Mouse (Mus musculus) hindlimb bud, embryonic 11.5 days (tissue): Measurements from ENCODE around the gene Gm49369.
"Not testable (repeated sequence)": the region's sequence is repeated elsewhere in the genome, so short reads cannot be mapped to it uniquely, and the experiment has no call there.

ENCODE experiments used
- DNase-seq: peaks from one replicate; pipeline ENCODE4 v3.0.0-alpha.2; 2012; ENCODE audit warnings: low read depth, low spot score; ENCODE audit errors: extremely low spot score

Gm49369 gene

DNA sequence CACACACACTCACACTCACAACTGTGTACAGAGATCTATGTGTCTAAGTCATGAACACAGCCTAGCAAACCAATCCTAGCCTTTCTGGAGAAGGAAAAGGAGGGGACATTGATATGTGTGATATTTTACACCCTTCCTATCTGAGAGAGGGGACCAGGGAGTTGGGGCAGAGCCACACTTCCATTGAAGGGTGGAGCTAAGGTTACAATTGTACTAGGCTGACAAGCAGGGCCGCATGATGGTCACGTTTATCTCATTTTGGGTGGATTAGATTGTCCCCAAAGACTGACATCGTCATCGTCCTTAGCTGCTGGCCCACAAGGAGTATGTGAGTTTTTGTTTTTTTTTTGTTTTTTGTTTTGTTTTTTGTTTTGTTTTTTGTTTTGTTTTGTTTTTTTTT, 51.2 kb downstream of the Gm49369 start:
- no peak for DNase-seq

DNA sequence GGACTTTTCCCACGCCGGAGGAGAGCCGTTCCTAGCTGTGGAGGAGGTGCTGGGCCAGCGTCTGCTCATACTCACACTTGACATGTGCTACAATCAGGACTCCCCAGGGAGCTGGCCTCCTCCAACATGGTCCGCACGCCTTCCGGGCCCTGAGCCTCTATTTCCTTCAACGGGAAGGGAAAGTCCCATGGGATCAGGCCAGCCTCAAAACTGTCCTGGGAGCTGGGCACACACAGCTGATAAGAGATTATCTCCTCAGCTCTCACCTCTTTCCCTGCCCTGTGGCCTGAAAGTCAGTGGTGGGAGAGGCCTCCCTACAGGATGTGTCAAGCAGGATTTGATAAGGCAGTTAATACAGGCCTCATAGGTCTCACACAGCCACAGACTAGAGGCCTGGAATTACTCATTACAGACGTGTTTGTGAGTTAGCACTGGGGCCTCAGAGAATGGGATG, 52.2 kb downstream of the Gm49369 start:
- no peak for DNase-seq

DNA sequence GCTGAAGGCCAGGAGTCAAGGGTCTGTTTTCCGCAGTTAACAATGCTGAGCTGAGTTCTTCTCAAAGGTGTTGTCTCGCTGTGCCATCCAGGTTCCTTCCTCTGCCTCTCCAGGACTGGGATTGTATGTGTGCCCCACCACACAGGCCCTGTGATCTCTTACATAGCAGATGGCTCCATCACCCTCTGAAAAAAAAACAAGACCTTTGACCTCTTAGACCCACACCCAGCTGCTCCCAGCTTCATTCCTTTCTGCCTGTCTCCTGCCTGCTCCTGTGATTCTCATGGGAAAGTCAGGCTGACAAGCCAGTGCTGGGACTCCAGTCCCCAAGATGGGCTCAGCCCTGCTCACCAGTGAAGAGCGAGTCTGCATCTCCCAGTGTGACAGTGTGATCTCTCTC, 54.0 kb downstream of the Gm49369 start:
- no peak for DNase-seq

DNA sequence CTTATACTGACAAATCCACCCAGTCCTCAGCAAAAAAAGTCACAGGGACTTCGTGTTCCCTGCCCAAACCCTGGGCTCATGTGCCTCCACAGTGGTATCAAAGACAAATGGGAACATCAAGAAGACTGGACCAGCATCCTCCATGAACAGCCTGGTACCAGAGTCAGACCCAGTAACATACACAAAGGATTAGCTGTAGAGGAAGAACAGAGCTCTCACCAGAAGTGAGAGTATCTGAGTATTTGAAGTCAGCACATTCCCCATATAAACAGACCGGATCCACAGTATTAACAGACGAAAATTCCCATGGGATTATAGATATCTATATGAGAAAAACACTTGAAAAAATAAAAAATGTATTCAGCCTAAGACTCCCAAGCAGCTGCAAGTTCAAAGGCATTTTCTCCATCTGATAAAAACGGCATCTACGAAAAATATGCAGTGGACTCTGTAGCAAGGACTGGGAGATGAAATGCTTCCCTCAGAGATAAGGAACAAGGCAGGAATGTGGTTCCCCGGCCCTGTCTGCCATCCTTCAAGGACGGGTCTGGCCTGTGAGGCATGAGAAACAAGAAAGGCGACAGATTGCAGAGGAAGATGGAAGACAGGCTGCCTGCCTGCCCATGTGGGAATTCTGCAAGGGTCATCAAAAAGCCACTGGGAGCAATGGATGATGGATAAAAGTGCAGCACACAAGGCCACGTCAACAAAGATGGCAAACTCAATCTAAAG, 55.6 kb downstream of the Gm49369 start:
- DNase-seq, result no peak

- DNase-seq, result no peak
These were observed 58.9 kb downstream of the Gm49369 start for GRCm38 (mm10) chr7:142323396-142324117.

DNA sequence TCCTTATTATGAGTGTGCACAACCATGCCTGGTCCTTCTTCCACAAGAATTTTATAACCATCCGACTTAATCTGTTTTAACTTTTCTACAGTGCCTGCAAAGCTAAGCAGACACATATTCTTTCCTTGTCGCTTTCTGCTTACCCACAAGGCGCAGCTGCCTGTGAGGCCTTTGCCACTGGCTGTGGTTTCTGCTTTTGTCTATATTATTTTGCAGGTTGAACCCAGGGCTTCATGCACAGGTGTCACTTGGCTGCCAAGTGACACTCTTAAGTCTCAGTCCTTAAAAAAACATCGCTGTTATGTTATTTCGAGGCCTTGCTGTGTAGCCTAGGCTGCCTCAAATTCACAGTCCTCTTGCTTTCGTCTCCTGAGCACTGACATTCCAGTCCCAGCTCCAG, 59.8 kb downstream of the Gm49369 start:
- no peak for DNase-seq

DNA sequence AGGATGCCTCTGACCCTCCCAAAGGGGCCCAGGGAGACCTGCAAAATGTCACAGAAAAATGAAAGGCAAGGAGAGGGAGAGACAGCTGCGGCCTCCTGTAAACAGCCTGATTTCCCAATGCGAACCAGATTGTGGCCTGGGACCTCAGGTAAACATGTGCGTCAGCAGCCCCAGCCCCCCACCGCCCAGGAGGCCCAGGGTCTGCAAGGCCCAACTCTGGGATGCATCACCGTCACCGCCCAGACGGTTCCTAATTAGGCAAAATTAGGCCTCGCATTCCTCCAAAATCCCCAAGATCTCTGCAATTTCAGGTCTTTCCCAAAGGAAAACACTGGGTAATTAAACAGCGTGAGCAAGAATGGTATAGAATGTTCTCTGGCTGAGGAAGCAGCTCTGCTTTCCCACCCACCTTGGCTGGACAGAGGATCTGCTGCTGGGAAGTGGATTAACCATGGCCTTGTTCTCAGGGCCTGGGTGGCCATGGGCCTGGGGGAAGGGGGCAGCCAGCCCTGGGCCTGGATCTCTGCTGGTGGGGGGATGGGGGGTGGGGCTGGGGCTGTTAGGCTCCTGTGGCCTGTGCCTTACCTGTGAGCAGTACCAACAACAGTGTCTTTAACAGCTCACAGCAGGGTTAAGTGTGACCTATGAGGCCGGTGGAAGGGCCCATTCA, 60.7 kb downstream of the Gm49369 start:
- not testable (repeated sequence) for DNase-seq
